Mouse (Mus musculus) bone marrow, adult 2 months (tissue): ENCODE data around the gene Taf10.

ENCODE experiments used
- CTCF ChIP-seq: fragments of 200-500 bp; IDR thresholded peaks from 2 replicates; pipeline ENCODE4 v1.5.1; 2011; ENCODE audit warnings: low read length, control low read depth; ENCODE audit not compliant: control insufficient read depth, insufficient read depth
- POLR2A ChIP-seq: fragments of 200-500 bp; IDR thresholded peaks from 2 replicates; pipeline ENCODE4 v1.6.1; 2011; ENCODE audit warnings: low read depth, mild to moderate bottlenecking, control low read depth, low read length, borderline replicate concordance; ENCODE audit not compliant: control insufficient read depth

GRCm38 (mm10) chr7:105769959-105770358, 25.8 kb upstream of the Taf10 start:
- TF ChIP-seq CTCF (no peak), POLR2A (no peak)
